Mouse (Mus musculus): ENCODE data around the gene Tspan1. TPM values are rescaled to one million over a fixed set of nuclear protein-coding genes. Genes with fewer than 3 reads are reported as not detected.

Tspan1 gene
- total and polyA plus RNA-seq, 3 experiments = 0.03 to 0.08 TPM; not detected in 1

DNA sequence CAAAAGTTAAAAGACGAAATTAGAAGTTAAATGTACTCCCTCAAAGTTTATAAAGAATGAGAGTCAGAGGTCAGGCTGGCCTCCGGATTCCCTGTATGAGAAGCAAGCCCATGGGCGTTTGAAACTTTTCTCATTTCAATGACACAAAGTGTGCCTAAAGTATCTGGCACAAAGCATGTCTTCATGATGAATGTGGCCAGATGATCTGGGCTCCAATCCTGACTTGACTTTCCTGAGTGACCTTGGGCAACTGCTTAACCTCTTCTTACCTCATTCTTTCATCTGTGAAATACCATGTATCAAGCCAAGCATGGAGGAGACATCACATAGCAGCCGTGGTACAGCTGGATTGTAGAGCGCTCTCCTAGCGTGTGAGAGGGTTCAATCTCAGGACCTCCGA is 25.1 kb downstream of the Tspan1 start:
- no peaks in the 10 kb centered on the region for H3K27me3 ChIP-seq (ENCODE audit: control insufficient read depth in 1 of 2, insufficient read depth in 2 of 2, low read length in 2 of 2)
- H3K27ac ChIP-seq (ENCODE audit: control insufficient read depth, low read depth, low read length) = no peak overlapping the region
- TF ChIP-seq CHD2 (IDR thresholded peaks at IDR 0.05; ENCODE audit: low read length) (no peak), MYB (IDR thresholded peaks at IDR 0.05; ENCODE audit: low read depth, low read length) (no peak), GABPA (IDR thresholded peaks at IDR 0.05; ENCODE audit: low read depth, low read length) (no peak), MAX (IDR thresholded peaks at IDR 0.05; ENCODE audit: low read length) (no peak), JUND (IDR thresholded peaks at IDR 0.05; ENCODE audit: low read depth, low read length) (no peak), MAFK (IDR thresholded peaks at IDR 0.05; ENCODE audit: borderline replicate concordance, low read depth, low read length) (no peak), MAZ (IDR thresholded peaks at IDR 0.05; ENCODE audit: low read depth, low read length) (no peak), BHLHE40 (IDR thresholded peaks at IDR 0.05; ENCODE audit: borderline replicate concordance, low read depth, low read length) (no peak), MXI1 (IDR thresholded peaks at IDR 0.05; ENCODE audit: low read depth, low read length) (no peak), SIN3A (IDR thresholded peaks at IDR 0.05; ENCODE audit: low read length) (no peak), RCOR1 (IDR thresholded peaks at IDR 0.05; ENCODE audit: low read depth, low read length) (no peak), TBP (IDR thresholded peaks at IDR 0.05; ENCODE audit: low read depth, low read length) (no peak), EP300 (IDR thresholded peaks at IDR 0.05; ENCODE audit: low read depth in 1 of 2, low read length in 2 of 2) (no peak), TAL1 (IDR thresholded peaks at IDR 0.05; ENCODE audit: low read length) (no peak), ZKSCAN1 (IDR thresholded peaks at IDR 0.05; ENCODE audit: low read depth, low read length) (no peak), CTCF (IDR thresholded peaks at IDR 0.05 in 2 of 3, conservative IDR thresholded peaks at IDR 0.05 in 1 of 3; ENCODE audit: control insufficient read depth in 1 of 3, insufficient read depth in 1 of 3, low read depth in 2 of 3, low read length in 3 of 3, poor library complexity in 1 of 3, severe bottlenecking in 1 of 3) (no peak), GATA1 (IDR thresholded peaks at IDR 0.05; ENCODE audit: low read depth, low read length) (no peak), ZC3H11A (IDR thresholded peaks at IDR 0.05; ENCODE audit: low read depth, low read length) (no peak), POLR2AphosphoS2 (IDR thresholded peaks at IDR 0.05; ENCODE audit: low read length) (no peak)
- DNase-seq (ENCODE audit: low read depth, low spot score) = no peak
- H3K9me3 ChIP-seq (replicated peaks; ENCODE audit: insufficient read depth, low read length) = no peaks in the 10 kb centered on the region
- H3K79me2 ChIP-seq (ENCODE audit: control insufficient read depth, insufficient read depth, low read length, poor library complexity) = no peaks in the 10 kb centered on the region
- H3K9ac ChIP-seq (ENCODE audit: control insufficient read depth, low read depth, low read length, poor library complexity, severe bottlenecking) = no peak overlapping the region
- 0 out of 4 replicates have a peak, but pooled peaks cover 0 to 3% of the 10 kb centered on the region in 2 experiments for H3K4me1 ChIP-seq (ENCODE audit: control insufficient read depth in 1 of 2, insufficient read depth in 2 of 2, low read length in 2 of 2)
- no peaks in the 10 kb centered on the region for H3K36me3 ChIP-seq (ENCODE audit: control insufficient read depth in 1 of 2, insufficient read depth in 2 of 2, low read length in 2 of 2)
- no peak overlapping the region for H3K4me3 ChIP-seq (ENCODE audit: control insufficient read depth in 1 of 2, insufficient read depth in 1 of 2, low read depth in 2 of 2, low read length in 2 of 2)

DNA sequence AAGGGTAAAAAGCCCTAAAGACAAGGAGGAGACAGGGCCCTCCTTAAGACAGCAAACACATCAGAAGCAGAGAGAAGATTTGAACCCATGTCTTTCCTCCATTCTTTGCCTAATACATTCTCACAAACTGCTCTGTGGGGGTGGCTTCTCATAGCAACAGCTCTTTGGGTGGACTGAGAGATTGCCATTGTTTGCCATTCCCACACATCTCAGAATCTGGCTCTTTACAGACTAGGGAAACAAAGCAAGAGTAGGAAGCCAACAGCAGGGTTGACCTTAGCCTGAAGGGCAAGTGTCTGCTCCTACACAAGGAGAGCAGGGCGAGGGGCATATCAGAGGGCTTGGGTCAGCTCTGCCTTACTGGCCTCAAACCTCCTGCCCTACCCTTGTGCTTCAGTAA is 25.7 kb downstream of the Tspan1 start:
- Histone ChIP-seq H3K36me3 (ENCODE audit: control insufficient read depth in 1 of 2, insufficient read depth in 2 of 2, low read length in 2 of 2) (no peaks in the 10 kb centered on the region), H3K4me3 (ENCODE audit: control insufficient read depth in 1 of 2, insufficient read depth in 1 of 2, low read depth in 2 of 2, low read length in 2 of 2) (no peak overlapping the region), H3K27ac (ENCODE audit: control insufficient read depth, low read depth, low read length) (no peak overlapping the region), H3K27me3 (ENCODE audit: control insufficient read depth in 1 of 2, insufficient read depth in 2 of 2, low read length in 2 of 2) (no peaks in the 10 kb centered on the region), H3K9ac (ENCODE audit: control insufficient read depth, low read depth, low read length, poor library complexity, severe bottlenecking) (no peak overlapping the region), H3K4me1 (ENCODE audit: control insufficient read depth in 1 of 2, insufficient read depth in 2 of 2, low read length in 2 of 2) (0 out of 4 replicates have a peak, but pooled peaks cover 0 to 3% of the 10 kb centered on the region in 2 experiments), H3K9me3 (replicated peaks; ENCODE audit: insufficient read depth, low read length) (no peaks in the 10 kb centered on the region), H3K79me2 (ENCODE audit: control insufficient read depth, insufficient read depth, low read length, poor library complexity) (no peaks in the 10 kb centered on the region)
- TF ChIP-seq ZC3H11A (IDR thresholded peaks at IDR 0.05; ENCODE audit: low read depth, low read length) = no peak
- no peak for TF ChIP-seq HCFC1 (IDR thresholded peaks at IDR 0.05; ENCODE audit: low read depth, low read length)
- no peak for TF ChIP-seq NRF1 (IDR thresholded peaks at IDR 0.05; ENCODE audit: insufficient read depth, low read depth, low read length, poor library complexity, severe bottlenecking)
- TF ChIP-seq MYB (IDR thresholded peaks at IDR 0.05; ENCODE audit: low read depth, low read length) = no peak
- TF ChIP-seq ZNF384 (IDR thresholded peaks at IDR 0.05; ENCODE audit: low read depth, low read length) = no peak
- TF ChIP-seq MXI1 (IDR thresholded peaks at IDR 0.05; ENCODE audit: low read depth, low read length) = no peak
- no peak for TF ChIP-seq NELFE (IDR thresholded peaks at IDR 0.05; ENCODE audit: low read depth, low read length)
- no peak for TF ChIP-seq GATA1 (IDR thresholded peaks at IDR 0.05; ENCODE audit: low read depth, low read length)
- no peak for TF ChIP-seq USF1 (IDR thresholded peaks at IDR 0.05; ENCODE audit: low read depth, low read length)
- TF ChIP-seq MEF2A (IDR thresholded peaks at IDR 0.05; ENCODE audit: extremely low read depth, insufficient replicate concordance, low read depth, low read length, poor library complexity, severe bottlenecking) = no peak
- no peak for TF ChIP-seq GABPA (IDR thresholded peaks at IDR 0.05; ENCODE audit: low read depth, low read length)
- TF ChIP-seq USF2 (IDR thresholded peaks at IDR 0.05; ENCODE audit: borderline replicate concordance in 1 of 2, insufficient read depth in 1 of 2, low read depth in 1 of 2, low read length in 2 of 2) = no peak
- no peak for TF ChIP-seq POLR2AphosphoS5 (IDR thresholded peaks at IDR 0.05; ENCODE audit: borderline replicate concordance, low read depth, low read length)
- TF ChIP-seq EP300 (IDR thresholded peaks at IDR 0.05; ENCODE audit: low read depth in 1 of 2, low read length in 2 of 2) = no peak
- no peak for TF ChIP-seq CHD2 (IDR thresholded peaks at IDR 0.05; ENCODE audit: low read length)
- TF ChIP-seq BHLHE40 (IDR thresholded peaks at IDR 0.05; ENCODE audit: borderline replicate concordance, low read depth, low read length) = no peak
- TF ChIP-seq TCF12 (IDR thresholded peaks at IDR 0.05; ENCODE audit: low read depth, low read length) = no peak
- no peak for TF ChIP-seq MAZ (IDR thresholded peaks at IDR 0.05; ENCODE audit: low read depth, low read length)
- TF ChIP-seq RCOR1 (IDR thresholded peaks at IDR 0.05; ENCODE audit: low read depth, low read length) = no peak
- DNase-seq (ENCODE audit: low read depth, low spot score) = no peak

All from MEL (cell line).